Mouse (Mus musculus): ENCODE measurements around the gene Slc7a8. TPM values are rescaled to one million over a fixed set of nuclear protein-coding genes. Genes with fewer than 3 reads are reported as not detected.

The Slc7a8 gene
- polyA plus RNA-seq, 1 experiment from 2014 or later, result 5.6 TPM

DNA sequence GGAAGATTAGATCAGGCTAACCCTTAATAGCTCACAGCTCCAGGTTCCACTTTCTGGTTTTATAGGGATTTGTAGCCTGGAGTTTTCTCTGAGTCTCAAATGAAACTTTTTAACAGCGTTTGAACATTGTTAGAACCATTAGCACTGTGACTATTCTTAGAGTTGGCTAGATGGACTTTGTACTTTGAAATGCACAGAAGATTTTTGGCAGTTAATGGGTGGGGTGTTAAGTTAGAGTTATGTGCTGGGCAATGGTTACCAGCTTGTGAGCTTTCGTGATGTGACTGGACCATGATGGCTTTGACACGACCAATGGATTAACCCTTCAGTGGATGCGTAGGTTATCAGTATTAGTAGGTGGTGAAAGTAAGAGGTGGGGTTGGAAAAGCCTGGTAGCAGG is 24.4 kb upstream of the Slc7a8 start:
- H3K36me3 ChIP-seq (ENCODE audit: control insufficient read depth, insufficient read depth, low read length), result no peaks in the 10 kb centered on the region

DNA sequence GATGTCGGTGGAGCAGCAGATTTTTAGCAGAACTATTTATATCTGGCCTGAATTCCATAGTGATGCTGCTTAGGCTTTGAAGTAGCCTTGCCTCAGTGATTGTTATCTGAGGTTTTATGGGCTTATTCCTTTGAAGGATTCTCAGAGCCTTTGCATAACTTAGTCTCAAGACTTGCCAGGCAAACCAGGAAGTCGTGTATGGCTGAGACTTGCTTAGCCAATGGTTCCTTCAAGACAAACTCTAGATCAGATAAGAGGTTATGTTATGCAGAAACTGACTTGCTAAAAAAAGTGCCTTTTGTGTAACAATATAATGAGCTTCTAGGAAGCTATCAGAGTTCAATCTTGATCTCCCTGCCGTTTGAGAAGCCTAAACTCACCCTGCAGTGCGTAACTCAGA is 20.7 kb upstream of the Slc7a8 start:
- Histone ChIP-seq H3K4me1 (ENCODE audit: control insufficient read depth, insufficient read depth, low read length) (no peaks in the 10 kb centered on the region), H3K4me3 (ENCODE audit: low read depth, low read length) (no peak overlapping the region), H3K4me2 (no peak overlapping the region), H3K36me3 (ENCODE audit: control insufficient read depth, insufficient read depth, low read length) (no peaks in the 10 kb centered on the region), H3K27ac (ENCODE audit: low read depth, low read length) (no peak overlapping the region), H3K9me3 (replicated peaks; ENCODE audit: control insufficient read depth, low read length) (no peaks in the 10 kb centered on the region), H3K9ac (ENCODE audit: low read depth, low read length) (no peak overlapping the region), H3K27me3 (ENCODE audit: control insufficient read depth, insufficient read depth, low read length) (no peaks in the 10 kb centered on the region; the same call in 1 of the 2 replicates)
- WGBS (ENCODE audit: insufficient replicate concordance), result 68% methylated on average over 4 of the region's 4 CpGs
- ATAC-seq (replicated peaks; ENCODE audit: insufficient number of reproducible peaks, low FRiP score, low TSS enrichment), result no peak

More for the DNA sequence above, 24.4 kb upstream of the Slc7a8 start:
- H3K9me3 ChIP-seq (replicated peaks; ENCODE audit: control insufficient read depth, low read length), result no peaks in the 10 kb centered on the region
- ATAC-seq (replicated peaks; ENCODE audit: insufficient number of reproducible peaks, low FRiP score, low TSS enrichment), result no peak
- no peak overlapping the region for H3K4me2 ChIP-seq
- H3K27ac ChIP-seq (ENCODE audit: low read depth, low read length), result no peak overlapping the region
- no peaks in the 10 kb centered on the region; the same call in 1 of the 2 replicates for H3K27me3 ChIP-seq (ENCODE audit: control insufficient read depth, insufficient read depth, low read length)
- H3K9ac ChIP-seq (ENCODE audit: low read depth, low read length), result no peak overlapping the region
- peaks cover 7% of the 10 kb centered on the region; the same call in 1 of the 2 replicates for H3K4me1 ChIP-seq (ENCODE audit: control insufficient read depth, insufficient read depth, low read length)
- WGBS (ENCODE audit: insufficient replicate concordance), result 67% methylated on average over 4 of the region's 4 CpGs
- H3K4me3 ChIP-seq (ENCODE audit: low read depth, low read length), result no peak overlapping the region

DNA sequence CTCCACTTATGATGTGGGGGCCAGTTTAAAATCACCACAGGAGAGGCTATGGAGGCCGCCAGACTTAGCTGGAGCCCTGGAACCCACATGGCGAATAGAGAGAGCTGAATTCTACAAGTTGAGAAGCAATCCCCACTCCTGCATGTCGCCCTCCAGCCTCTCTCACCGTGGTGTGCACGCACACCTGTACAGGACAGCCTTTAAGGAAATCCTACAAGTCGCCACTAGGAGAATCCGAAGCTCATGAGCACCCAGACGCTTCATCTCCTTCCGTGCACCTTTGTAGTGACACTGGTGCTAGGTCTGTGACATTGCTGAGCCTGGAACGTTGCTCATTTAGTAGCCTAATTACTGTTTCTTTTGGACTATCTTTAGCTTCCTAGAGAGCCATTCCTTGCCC is 17.9 kb upstream of the Slc7a8 start:
- no peak overlapping the region for H3K27ac ChIP-seq (ENCODE audit: low read depth, low read length)
- no peak overlapping the region for H3K9ac ChIP-seq (ENCODE audit: low read depth, low read length)
- no peak for ATAC-seq (replicated peaks; ENCODE audit: insufficient number of reproducible peaks, low FRiP score, low TSS enrichment)
- H3K36me3 ChIP-seq (ENCODE audit: control insufficient read depth, insufficient read depth, low read length), result no peaks in the 10 kb centered on the region
- H3K9me3 ChIP-seq (replicated peaks; ENCODE audit: control insufficient read depth, low read length), result no peaks in the 10 kb centered on the region
- WGBS (ENCODE audit: insufficient replicate concordance), result 44% methylated on average over 10 of the region's 10 CpGs
- no peaks in the 10 kb centered on the region; the same call in 1 of the 2 replicates for H3K27me3 ChIP-seq (ENCODE audit: control insufficient read depth, insufficient read depth, low read length)
- no peaks in the 10 kb centered on the region for H3K4me1 ChIP-seq (ENCODE audit: control insufficient read depth, insufficient read depth, low read length)
- no peak overlapping the region for H3K4me2 ChIP-seq
- H3K4me3 ChIP-seq (ENCODE audit: low read depth, low read length), result no peak overlapping the region

DNA sequence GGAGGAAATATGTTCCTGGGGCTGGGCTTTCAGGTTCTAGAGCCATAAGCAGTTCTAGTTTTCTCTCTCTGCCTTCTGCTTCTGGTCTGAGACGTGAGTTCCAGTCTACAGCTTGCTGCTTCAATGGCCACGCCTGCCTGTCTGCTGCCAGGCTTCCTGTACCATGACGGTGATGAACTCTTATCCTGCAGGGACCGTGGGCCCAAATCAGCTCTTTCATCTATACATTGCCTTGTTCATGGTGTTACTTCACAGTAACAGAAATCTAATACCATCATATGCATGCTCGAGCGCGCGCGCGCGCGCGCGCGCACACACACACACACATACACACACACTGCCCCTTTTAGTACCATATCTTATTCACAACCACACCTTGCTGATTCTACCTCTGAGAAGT is 15.0 kb upstream of the Slc7a8 start:
- Histone ChIP-seq H3K4me2 (no peak overlapping the region), H3K4me1 (ENCODE audit: control insufficient read depth, insufficient read depth, low read length) (no peaks in the 10 kb centered on the region), H3K36me3 (ENCODE audit: control insufficient read depth, insufficient read depth, low read length) (no peaks in the 10 kb centered on the region), H3K4me3 (ENCODE audit: low read depth, low read length) (no peak overlapping the region), H3K9ac (ENCODE audit: low read depth, low read length) (no peak overlapping the region), H3K9me3 (replicated peaks; ENCODE audit: control insufficient read depth, low read length) (no peaks in the 10 kb centered on the region), H3K27me3 (ENCODE audit: control insufficient read depth, insufficient read depth, low read length) (no peaks in the 10 kb centered on the region; the same call in 1 of the 2 replicates), H3K27ac (ENCODE audit: low read depth, low read length) (no peak overlapping the region)
- ATAC-seq (replicated peaks; ENCODE audit: insufficient number of reproducible peaks, low FRiP score, low TSS enrichment), result no peak
- WGBS (ENCODE audit: insufficient replicate concordance), result 90% methylated on average over 15 of the region's 15 CpGs

DNA sequence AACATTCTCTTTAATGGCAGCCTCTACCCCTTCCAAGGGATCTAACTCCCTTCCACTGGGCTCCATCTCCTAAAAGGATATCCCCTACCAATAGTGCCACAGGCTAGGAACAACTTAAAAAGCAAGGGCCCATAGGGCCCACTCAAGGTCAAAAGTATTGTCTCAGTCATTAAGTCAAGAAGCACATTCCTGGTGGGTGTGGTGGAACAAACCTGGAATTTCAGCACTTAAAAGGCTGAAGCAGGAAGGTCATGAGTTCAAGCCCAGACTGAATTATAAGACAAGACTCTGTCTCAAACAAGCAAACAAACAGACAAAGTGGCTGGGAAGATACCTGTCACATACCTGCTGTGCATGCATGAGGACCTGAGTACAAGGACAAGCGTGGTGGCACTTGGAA is 14.2 kb upstream of the Slc7a8 start:
- no peak for ATAC-seq (replicated peaks; ENCODE audit: insufficient number of reproducible peaks, low FRiP score, low TSS enrichment)

DNA sequence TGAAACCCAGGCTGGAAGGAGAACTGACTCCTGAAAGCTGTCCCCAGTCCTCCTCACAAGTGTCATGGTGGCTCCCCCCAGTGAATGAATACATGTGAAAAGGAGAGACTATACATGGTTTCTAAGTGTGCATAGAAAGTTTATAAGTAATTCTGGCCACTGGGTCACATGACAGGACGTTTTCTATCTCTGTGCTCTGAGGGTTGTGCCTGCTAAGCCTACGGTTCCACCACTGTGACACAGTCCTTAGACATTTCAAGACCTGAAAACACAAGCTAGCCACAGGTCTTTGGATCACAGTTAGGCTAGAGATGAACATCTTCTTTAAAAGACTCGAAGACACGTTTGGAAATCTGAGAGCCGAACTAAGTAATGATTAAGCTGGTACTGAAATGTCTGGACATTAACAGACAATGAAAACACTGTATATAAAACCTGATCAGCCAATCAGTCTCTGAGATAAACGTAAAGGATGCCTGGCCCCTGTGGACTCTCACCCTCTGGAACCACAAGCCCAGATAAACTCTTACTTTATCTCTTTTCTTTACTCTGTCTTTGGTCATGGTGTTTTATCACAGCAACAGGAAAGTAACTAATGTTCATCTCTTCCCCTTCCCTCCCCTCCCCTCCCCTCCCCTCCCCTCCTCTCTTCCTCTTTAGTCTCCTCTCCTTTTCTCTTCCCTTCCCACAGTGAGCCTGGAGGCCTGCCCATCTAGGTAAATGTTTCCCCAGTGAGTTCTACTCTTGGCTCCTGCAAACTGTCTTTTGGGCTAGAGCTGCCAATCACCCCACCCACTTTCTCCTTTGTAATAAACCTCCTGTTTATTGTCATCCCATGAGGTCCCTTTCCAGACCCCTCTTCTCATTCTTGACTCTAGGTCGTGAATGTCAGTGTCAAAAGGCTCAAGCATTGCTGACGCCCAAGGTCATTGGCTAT is 12.4 kb upstream of the Slc7a8 start:
- 68% methylated on average over 8 of the region's 8 CpGs for whole genome bisulfite sequencing (ENCODE audit: insufficient replicate concordance)
- Histone ChIP-seq H3K36me3 (ENCODE audit: control insufficient read depth, insufficient read depth, low read length) (no peaks in the 10 kb centered on the region), H3K27ac (ENCODE audit: low read depth, low read length) (no peak overlapping the region), H3K9ac (ENCODE audit: low read depth, low read length) (no peak overlapping the region), H3K4me1 (ENCODE audit: control insufficient read depth, insufficient read depth, low read length) (no peaks in the 10 kb centered on the region), H3K9me3 (replicated peaks; ENCODE audit: control insufficient read depth, low read length) (no peaks in the 10 kb centered on the region), H3K27me3 (ENCODE audit: control insufficient read depth, insufficient read depth, low read length) (no peaks in the 10 kb centered on the region), H3K4me3 (ENCODE audit: low read depth, low read length) (no peak overlapping the region), H3K4me2 (no peak overlapping the region)
- no peak for ATAC-seq (replicated peaks; ENCODE audit: insufficient number of reproducible peaks, low FRiP score, low TSS enrichment)

More for the DNA sequence above, 14.2 kb upstream of the Slc7a8 start:
- Histone ChIP-seq H3K27ac (ENCODE audit: low read depth, low read length) (no peak overlapping the region), H3K9me3 (replicated peaks; ENCODE audit: control insufficient read depth, low read length) (no peaks in the 10 kb centered on the region), H3K9ac (ENCODE audit: low read depth, low read length) (no peak overlapping the region), H3K4me1 (ENCODE audit: control insufficient read depth, insufficient read depth, low read length) (no peaks in the 10 kb centered on the region), H3K27me3 (ENCODE audit: control insufficient read depth, insufficient read depth, low read length) (no peaks in the 10 kb centered on the region), H3K4me2 (no peak overlapping the region), H3K4me3 (ENCODE audit: low read depth, low read length) (no peak overlapping the region), H3K36me3 (ENCODE audit: control insufficient read depth, insufficient read depth, low read length) (no peaks in the 10 kb centered on the region)
- WGBS (ENCODE audit: insufficient replicate concordance), result 78% methylated on average over 1 of the region's 1 CpGs

DNA sequence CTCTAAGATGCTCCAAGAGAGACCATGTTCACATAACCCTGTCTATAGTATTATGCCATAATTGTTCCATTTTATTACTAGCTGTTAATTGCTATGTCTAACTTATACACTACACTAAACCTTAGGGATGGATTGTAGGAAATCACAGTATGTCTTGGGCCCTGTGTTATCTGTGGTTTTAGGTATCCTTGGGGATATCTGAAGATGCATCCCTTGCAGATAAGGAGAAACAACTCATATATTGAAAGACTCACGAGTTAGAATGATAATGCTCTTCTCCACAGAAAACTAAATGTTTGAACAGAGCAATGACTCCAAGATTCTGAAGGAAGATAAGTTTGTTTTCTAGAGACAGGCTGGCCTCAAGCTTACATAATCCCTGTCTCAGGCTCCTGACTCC is 11.6 kb upstream of the Slc7a8 start:
- no peak overlapping the region for H3K4me3 ChIP-seq (ENCODE audit: low read depth, low read length)
- no peaks in the 10 kb centered on the region for H3K36me3 ChIP-seq (ENCODE audit: control insufficient read depth, insufficient read depth, low read length)
- no peak overlapping the region for H3K27ac ChIP-seq (ENCODE audit: low read depth, low read length)
- H3K4me2 ChIP-seq, result no peak overlapping the region
- no peaks in the 10 kb centered on the region for H3K4me1 ChIP-seq (ENCODE audit: control insufficient read depth, insufficient read depth, low read length)
- H3K27me3 ChIP-seq (ENCODE audit: control insufficient read depth, insufficient read depth, low read length), result no peaks in the 10 kb centered on the region
- no peaks in the 10 kb centered on the region for H3K9me3 ChIP-seq (replicated peaks; ENCODE audit: control insufficient read depth, low read length)
- no peak overlapping the region for H3K9ac ChIP-seq (ENCODE audit: low read depth, low read length)
- ATAC-seq (replicated peaks; ENCODE audit: insufficient number of reproducible peaks, low FRiP score, low TSS enrichment), result no peak
- 55% methylated on average over 1 of the region's 1 CpGs for WGBS (ENCODE audit: insufficient replicate concordance)

DNA sequence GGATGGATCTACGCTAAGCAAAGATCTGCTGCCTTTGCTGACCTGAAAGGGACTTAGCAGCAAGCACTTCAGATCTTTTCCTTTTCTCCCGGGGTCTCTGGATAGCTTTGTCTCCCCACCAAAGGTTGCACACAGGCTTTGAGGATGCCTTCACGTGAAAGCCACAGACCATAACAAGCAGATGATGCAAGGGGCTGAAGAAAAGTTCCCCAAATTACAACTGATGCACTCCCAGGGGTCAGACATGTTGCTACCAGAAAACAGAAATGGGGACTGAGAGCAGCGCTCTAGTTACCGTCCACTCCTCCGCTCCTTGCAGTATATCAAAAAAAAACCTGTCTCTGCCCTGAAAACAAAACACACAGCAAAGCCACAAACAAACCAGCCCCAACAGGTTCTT is 10.4 kb upstream of the Slc7a8 start:
- H3K4me2 ChIP-seq, result no peak overlapping the region
- 76% methylated on average over 6 of the region's 6 CpGs for WGBS (ENCODE audit: insufficient replicate concordance)

More for the DNA sequence above, 10.4 kb upstream of the Slc7a8 start:
- Histone ChIP-seq H3K9ac (ENCODE audit: low read depth, low read length) (no peak overlapping the region), H3K4me3 (ENCODE audit: low read depth, low read length) (no peak overlapping the region), H3K4me1 (ENCODE audit: control insufficient read depth, insufficient read depth, low read length) (no peaks in the 10 kb centered on the region), H3K27ac (ENCODE audit: low read depth, low read length) (no peak overlapping the region), H3K27me3 (ENCODE audit: control insufficient read depth, insufficient read depth, low read length) (no peaks in the 10 kb centered on the region), H3K36me3 (ENCODE audit: control insufficient read depth, insufficient read depth, low read length) (no peaks in the 10 kb centered on the region), H3K9me3 (replicated peaks; ENCODE audit: control insufficient read depth, low read length) (0 out of 2 replicates have a peak, but pooled peaks cover 2% of the 10 kb centered on the region)
- ATAC-seq (replicated peaks; ENCODE audit: insufficient number of reproducible peaks, low FRiP score, low TSS enrichment), result no peak

Measured in heart, embryonic 11.5 days (tissue).